Mouse (Mus musculus): Measurements from ENCODE around the gene Spns3. TPM values are rescaled to one million over a fixed set of nuclear protein-coding genes. Genes with fewer than 3 reads are reported as not detected.

Gene Spns3
- polyA plus RNA-seq, 1 experiment from 2014 or later, result 0.16 TPM

DNA sequence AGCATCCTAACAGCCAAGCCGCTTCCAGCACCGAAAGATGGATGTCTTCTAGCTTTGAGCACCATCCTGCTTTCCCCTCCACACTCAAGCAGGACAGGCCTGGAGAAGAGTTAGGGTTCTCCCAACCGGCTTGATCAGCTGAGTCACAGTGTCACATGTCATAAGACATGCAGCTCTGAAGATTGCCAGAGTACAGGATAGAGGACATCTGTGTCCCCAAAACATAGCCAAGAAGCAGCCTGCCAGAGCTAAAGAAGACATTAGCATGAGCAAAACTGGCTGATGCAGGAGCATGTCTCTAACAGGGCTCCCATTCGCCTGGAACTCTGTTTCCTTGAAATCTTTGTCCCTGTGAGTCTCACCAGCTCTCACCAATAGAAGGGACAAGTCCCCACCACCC, 24.1 kb downstream of the Spns3 start:
- H3K9ac ChIP-seq, result no peak overlapping the region
- 87% methylated on average over 4 of the region's 4 CpGs for WGBS
- ATAC-seq (ENCODE audit: low FRiP score), result no peak
- H3K27me3 ChIP-seq, result no peaks in the 10 kb centered on the region
- H3K4me3 ChIP-seq, result no peak overlapping the region
- H3K36me3 ChIP-seq, result no peaks in the 10 kb centered on the region
- no peak overlapping the region for H3K4me2 ChIP-seq
- H3K4me1 ChIP-seq (replicated peaks), result 0 out of 2 replicates have a peak, but pooled peaks cover 9% of the 10 kb centered on the region
- H3K9me3 ChIP-seq, result no peaks in the 10 kb centered on the region
- H3K27ac ChIP-seq, result no peak overlapping the region

DNA sequence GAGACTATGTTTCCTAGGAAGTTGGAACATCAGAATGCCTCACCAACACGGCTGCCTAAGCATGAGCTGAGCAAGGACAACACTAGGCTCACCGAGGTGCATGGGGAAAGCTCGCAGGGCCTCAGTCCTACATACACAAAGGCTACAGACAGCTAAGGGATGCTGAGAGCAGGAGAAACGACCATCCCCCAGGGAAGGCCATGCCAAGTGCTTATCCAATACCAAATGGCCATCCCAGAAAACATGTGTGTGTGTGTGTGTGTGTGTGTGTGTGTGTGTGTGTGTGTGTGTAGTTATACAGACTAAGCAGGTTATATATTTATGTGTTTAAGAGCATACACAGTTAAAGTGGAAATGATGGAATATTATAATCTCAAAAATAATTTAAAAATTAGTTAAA, 26.6 kb downstream of the Spns3 start:
- H3K36me3 ChIP-seq, result no peaks in the 10 kb centered on the region
- WGBS, result 39% methylated on average over 4 of the region's 4 CpGs

DNA sequence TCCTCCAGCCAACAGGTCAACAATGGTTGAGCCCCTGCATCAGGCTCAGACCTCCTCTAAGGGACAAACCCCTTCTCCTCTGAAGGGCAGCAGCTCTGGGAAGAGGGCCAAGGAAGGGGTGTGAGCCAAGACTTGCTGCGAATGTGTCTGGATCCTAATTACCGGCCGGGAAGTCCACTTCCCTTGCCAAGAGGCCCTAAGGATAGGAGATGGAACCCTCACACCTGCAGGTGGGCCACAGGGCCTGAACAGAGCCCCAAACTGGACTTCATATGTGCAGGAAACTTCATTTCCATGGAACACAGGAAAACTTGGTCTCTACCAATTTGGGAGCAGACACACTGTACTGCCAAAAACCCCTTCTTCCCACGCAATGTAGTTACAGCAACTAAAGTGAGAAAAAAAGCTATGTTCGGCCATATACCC, 27.7 kb downstream of the Spns3 start:
- Histone ChIP-seq H3K36me3 (no peaks in the 10 kb centered on the region), H3K9me3 (no peaks in the 10 kb centered on the region), H3K9ac (no peak overlapping the region), H3K27me3 (no peaks in the 10 kb centered on the region), H3K27ac (no peak overlapping the region), H3K4me1 (replicated peaks) (0 out of 2 replicates have a peak, but pooled peaks cover 9% of the 10 kb centered on the region), H3K4me3 (no peak overlapping the region), H3K4me2 (no peak overlapping the region)
- ATAC-seq (ENCODE audit: low FRiP score), result no peak
- WGBS, result 79% methylated on average over 5 of the region's 5 CpGs

More for the DNA sequence above, 26.6 kb downstream of the Spns3 start:
- Histone ChIP-seq H3K4me3 (no peak overlapping the region), H3K27me3 (no peaks in the 10 kb centered on the region), H3K4me1 (replicated peaks) (0 out of 2 replicates have a peak, but pooled peaks cover 9% of the 10 kb centered on the region), H3K4me2 (no peak overlapping the region), H3K9me3 (no peaks in the 10 kb centered on the region), H3K9ac (no peak overlapping the region), H3K27ac (no peak overlapping the region)
- no peak for ATAC-seq (ENCODE audit: low FRiP score)

DNA sequence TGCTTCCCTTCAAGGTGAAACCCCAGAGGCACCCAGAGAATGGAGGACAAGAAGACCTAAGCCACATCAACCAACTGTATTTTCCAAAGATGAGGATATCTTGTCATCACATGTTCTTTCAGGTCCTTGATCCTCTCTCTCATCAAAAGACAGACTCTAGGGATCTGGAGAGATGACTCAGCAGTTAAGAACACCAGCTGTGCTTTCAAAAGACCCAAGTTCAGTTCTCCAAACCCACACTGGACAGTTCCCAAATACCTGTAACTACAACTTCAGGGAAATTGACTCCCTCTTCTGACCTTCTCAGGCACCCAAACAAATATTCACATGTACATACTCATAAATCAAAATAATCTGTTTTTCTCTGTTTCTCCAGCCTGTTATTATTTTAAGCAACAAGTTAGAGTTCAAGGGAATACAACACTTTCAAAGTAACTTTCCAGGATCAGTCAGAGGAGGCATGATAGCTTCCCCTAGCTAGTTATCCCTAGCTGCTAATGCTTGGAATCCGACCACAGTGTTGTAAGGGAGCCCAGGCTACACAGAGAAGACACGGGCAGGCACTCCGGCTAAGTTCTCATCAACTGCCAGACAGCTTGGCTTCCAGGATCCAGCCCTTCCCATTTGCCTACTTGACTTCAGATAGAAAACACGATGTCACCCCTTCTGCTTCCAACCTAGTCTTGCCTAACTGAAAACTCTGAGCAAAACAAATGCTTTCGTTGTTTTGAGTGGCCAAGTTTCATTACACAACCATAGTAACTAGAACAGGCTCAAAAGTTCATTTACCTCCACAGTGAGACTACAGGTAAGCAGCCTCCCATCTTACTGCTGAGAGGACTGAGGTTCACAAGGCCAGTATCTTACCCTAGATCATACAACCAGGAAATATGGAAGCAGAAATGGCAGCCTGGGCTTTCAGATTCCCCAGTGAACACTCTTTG, 28.4 kb downstream of the Spns3 start:
- Histone ChIP-seq H3K4me3 (no peak overlapping the region), H3K9ac (no peak overlapping the region), H3K27me3 (no peaks in the 10 kb centered on the region), H3K4me1 (replicated peaks) (0 out of 2 replicates have a peak, but pooled peaks cover 9% of the 10 kb centered on the region), H3K36me3 (no peaks in the 10 kb centered on the region), H3K4me2 (no peak overlapping the region), H3K27ac (no peak overlapping the region), H3K9me3 (no peaks in the 10 kb centered on the region)
- no peak for ATAC-seq (ENCODE audit: low FRiP score)
- WGBS, result 87% methylated on average over 5 of the region's 5 CpGs

DNA sequence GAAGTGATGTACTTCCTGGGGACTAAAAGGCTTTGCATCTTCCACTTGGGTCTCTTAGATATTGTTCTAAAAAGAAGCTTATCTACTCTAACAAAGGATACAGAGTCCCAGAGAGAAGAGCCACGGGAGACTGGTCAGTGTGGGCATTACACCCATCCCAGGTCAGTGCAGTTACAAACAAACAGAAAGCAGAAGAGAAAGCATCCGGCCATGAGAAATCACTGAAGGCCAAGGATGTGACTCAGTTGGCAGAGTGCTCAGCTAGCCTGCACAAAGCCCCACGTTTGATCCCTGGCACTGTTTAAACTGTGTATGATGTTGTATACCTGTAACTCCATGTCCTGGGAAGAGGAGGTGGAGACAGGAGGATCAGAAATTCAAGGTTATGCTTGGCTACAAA, 30.4 kb downstream of the Spns3 start:
- no peaks in the 10 kb centered on the region for H3K9me3 ChIP-seq
- H3K9ac ChIP-seq, result no peak overlapping the region
- WGBS, result 82% methylated on average over 3 of the region's 3 CpGs
- no peaks in the 10 kb centered on the region for H3K27me3 ChIP-seq
- H3K4me2 ChIP-seq, result no peak overlapping the region
- no peak overlapping the region for H3K27ac ChIP-seq
- H3K4me3 ChIP-seq, result no peak overlapping the region
- no peaks in the 10 kb centered on the region for H3K36me3 ChIP-seq
- 0 out of 2 replicates have a peak, but pooled peaks cover 9% of the 10 kb centered on the region for H3K4me1 ChIP-seq (replicated peaks)
- ATAC-seq (ENCODE audit: low FRiP score), result no peak

DNA sequence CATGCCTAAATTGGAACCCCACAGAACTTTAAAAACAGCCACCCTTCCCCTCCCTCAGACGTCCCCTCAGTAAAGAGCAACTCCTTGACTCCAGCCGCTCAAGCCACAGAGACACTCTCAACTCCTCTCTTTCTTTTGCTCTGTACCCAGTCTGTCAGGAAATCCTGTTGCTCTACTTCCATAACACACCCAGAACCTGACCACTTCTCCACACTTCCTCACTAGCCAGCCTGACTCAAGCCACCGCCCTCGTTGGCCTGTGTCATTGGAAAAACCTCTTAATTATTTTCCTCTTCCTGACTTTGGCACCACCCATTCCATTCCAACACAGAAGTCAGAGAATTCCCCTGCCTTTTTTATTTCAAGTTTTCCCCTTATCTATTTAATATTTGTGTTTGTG, 31.1 kb downstream of the Spns3 start:
- Histone ChIP-seq H3K27ac (no peak overlapping the region), H3K9me3 (no peaks in the 10 kb centered on the region), H3K4me1 (replicated peaks) (0 out of 2 replicates have a peak, but pooled peaks cover 9% of the 10 kb centered on the region), H3K4me2 (no peak overlapping the region), H3K27me3 (no peaks in the 10 kb centered on the region), H3K36me3 (no peaks in the 10 kb centered on the region), H3K9ac (no peak overlapping the region), H3K4me3 (no peak overlapping the region)
- 82% methylated on average over 4 of the region's 4 CpGs for WGBS
- ATAC-seq (ENCODE audit: low FRiP score), result no peak

DNA sequence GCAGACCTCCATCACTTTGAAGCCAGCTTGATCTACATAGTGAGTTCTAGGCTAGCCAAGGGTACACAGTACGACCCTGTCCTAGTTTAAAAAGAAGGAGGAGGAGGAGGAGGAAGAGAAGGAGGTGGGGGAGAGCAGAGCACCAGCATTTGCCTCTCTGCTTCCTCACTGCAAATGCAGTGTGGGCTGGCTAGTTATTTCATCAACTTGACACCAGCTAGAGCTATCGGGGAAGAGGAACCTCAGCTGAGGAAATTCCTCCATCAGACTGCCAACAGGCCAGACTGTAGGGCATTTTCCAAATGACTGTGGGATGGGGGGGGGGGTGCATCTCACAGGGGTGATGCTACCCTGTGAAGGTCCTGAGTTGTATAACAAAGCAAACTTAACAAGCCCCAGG, 31.9 kb downstream of the Spns3 start:
- ATAC-seq (ENCODE audit: low FRiP score), result no peak

DNA sequence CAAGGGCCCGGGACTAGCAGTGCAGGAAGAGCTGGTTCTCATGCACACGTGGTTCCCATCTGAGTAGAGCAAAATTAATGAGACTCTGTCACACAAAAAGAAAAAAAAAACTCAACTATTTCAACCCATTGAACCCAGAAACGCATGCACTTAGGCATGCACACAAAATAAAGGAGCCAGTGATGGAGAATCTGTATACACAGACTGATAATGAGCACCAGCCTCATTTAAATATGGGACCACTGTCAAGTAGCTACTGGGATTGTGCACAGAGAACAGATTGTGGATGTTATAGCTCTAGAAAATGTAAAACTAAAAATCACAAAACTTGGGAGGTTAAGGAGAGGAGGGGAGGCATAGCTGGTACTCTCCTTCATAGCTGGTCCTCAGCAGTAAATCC, 35.3 kb downstream of the Spns3 start:
- no peak for ATAC-seq (ENCODE audit: low FRiP score)

More for the DNA sequence above, 31.9 kb downstream of the Spns3 start:
- H3K9me3 ChIP-seq, result no peaks in the 10 kb centered on the region
- H3K4me2 ChIP-seq, result no peak overlapping the region
- H3K27me3 ChIP-seq, result no peaks in the 10 kb centered on the region
- H3K27ac ChIP-seq, result no peak overlapping the region
- 0 out of 2 replicates have a peak, but pooled peaks cover 5% of the 10 kb centered on the region for H3K4me1 ChIP-seq (replicated peaks)
- H3K9ac ChIP-seq, result no peak overlapping the region
- H3K36me3 ChIP-seq, result no peaks in the 10 kb centered on the region
- 65% methylated on average over 2 of the region's 2 CpGs for WGBS
- no peak overlapping the region for H3K4me3 ChIP-seq

DNA sequence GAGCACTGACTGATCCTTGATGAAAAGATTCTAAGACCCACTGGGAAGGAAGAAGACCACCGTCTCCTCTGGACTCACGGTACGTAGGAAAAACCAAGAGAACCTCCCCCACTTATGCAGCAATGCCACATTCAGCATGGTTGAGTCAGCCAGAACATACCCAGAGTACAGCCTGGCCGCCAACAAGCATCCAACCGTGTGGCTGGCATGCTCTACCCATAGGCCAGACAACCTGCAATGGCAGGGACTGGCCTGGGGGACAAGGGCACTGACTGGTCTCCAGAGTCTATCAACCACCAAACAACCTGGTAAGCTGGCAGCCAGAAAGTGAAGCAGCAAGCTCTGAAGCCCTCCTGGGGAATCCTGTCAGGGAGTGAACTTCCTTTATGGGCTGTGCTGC, 41.7 kb downstream of the Spns3 start:
- H3K27me3 ChIP-seq, result no peaks in the 10 kb centered on the region
- ATAC-seq (ENCODE audit: low FRiP score), result no peak
- no peaks in the 10 kb centered on the region for H3K9me3 ChIP-seq
- no peak overlapping the region for H3K4me3 ChIP-seq
- H3K4me2 ChIP-seq, result no peak overlapping the region
- no peak overlapping the region for H3K27ac ChIP-seq
- no peaks in the 10 kb centered on the region for H3K36me3 ChIP-seq
- H3K4me1 ChIP-seq (replicated peaks), result peaks cover 1% of the 10 kb centered on the region
- H3K9ac ChIP-seq, result no peak overlapping the region
- 92% methylated on average over 5 of the region's 5 CpGs for WGBS

More for the DNA sequence above, 35.3 kb downstream of the Spns3 start:
- Histone ChIP-seq H3K4me3 (no peak overlapping the region), H3K9ac (no peak overlapping the region), H3K27me3 (no peaks in the 10 kb centered on the region), H3K9me3 (no peaks in the 10 kb centered on the region), H3K36me3 (no peaks in the 10 kb centered on the region), H3K4me1 (replicated peaks) (no peaks in the 10 kb centered on the region), H3K4me2 (no peak overlapping the region), H3K27ac (no peak overlapping the region)
- WGBS, result 52% methylated on average over 3 of the region's 3 CpGs

DNA sequence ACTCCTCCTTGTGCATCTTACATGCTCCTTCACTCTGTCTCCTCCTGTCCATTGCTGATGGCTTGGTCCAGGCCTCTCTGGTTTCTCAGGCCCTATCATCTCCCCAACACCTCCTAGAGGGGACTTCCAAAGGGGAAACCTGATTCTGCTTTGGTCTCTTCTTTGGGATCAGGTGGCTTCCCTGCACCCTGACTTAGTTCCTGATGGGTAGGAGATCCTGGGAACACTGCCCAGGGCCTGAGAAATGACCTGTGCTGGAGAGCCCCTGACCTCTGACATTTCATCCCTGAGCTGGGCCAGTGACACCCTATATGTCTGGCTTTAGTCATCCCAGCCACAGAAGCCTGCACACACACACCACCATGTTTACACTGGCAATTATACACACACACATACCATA, 42.7 kb downstream of the Spns3 start:
- no peaks in the 10 kb centered on the region; the same call in 1 of the 2 replicates for H3K27me3 ChIP-seq
- ATAC-seq (ENCODE audit: low FRiP score), result no peak
- H3K4me3 ChIP-seq, result no peak overlapping the region
- H3K36me3 ChIP-seq, result no peaks in the 10 kb centered on the region
- H3K9ac ChIP-seq, result no peak overlapping the region
- no peaks in the 10 kb centered on the region for H3K9me3 ChIP-seq
- H3K4me1 ChIP-seq (replicated peaks), result peaks cover 11% of the 10 kb centered on the region
- no peak overlapping the region for H3K4me2 ChIP-seq
- no peak overlapping the region for H3K27ac ChIP-seq

DNA sequence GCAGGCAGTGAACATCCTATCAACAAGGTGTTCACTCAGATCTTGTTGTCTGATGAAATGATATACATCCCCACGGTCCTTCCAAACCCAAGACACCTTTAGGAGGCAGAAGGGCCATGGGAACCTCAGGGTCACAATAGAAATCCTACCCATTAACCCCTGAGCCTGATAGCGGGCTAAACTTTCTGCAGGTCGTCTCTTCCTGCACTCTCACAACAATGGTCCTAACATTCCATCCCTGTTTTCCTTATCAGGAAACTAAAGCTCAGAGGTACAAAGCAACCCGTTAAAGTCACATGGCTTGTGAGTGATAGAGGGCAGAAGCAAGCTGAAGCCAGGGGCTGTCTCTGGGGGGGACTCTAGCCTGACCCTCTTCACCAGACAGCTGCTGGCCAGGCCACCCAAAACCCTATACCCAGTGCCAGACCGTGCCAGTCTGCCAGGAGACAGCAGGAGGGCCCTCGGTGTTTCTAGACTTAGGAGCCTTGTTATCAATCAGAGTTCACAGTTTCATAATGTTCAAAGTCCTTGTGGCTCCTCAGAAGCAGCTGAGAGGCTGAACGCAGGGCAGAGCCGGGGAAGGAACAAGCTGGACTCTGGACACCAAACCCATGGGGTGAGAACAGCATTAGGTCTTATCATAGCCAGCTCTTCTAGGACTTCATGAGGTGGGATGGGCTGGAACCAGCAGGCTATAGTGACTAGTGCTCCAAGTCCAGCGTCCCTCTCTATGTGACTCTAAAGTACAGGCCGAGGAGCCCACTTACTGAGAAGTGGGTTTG, 46.1 kb downstream of the Spns3 start:
- WGBS, result 72% methylated on average over 10 of the region's 10 CpGs
- no peak for ATAC-seq (ENCODE audit: low FRiP score)

DNA sequence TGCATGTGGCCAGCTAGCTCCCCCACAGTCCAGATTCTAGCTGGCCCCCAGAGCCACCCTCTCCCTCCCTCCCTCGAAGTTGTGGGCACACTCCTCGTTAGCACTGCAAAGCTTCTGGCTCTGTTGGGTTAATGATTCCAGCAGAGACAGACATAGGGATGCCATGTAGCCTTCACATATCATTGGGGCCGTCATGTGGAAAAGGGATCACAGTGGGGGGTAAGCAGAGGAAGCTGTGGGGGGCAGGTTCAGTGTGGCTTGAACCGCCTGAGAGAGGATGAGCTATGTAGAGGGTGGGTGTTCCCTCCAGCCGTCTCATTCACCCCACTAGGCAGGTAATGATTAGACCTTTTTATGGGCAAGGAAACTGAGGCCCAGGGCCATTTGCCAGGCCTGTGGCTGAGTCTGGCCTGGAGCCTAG, 46.8 kb downstream of the Spns3 start:
- 21% methylated on average over 5 of the region's 5 CpGs for WGBS
- no peak for ATAC-seq (ENCODE audit: low FRiP score)
- H3K4me2 ChIP-seq, result no peak overlapping the region
- H3K9ac ChIP-seq, result no peak overlapping the region
- no peak overlapping the region for H3K27ac ChIP-seq
- no peaks in the 10 kb centered on the region for H3K9me3 ChIP-seq
- H3K27me3 ChIP-seq, result peaks cover 7% of the 10 kb centered on the region; the same call in 1 of the 2 replicates
- H3K36me3 ChIP-seq, result no peaks in the 10 kb centered on the region
- H3K4me3 ChIP-seq, result no peak overlapping the region
- H3K4me1 ChIP-seq (replicated peaks), result peaks cover 27% of the 10 kb centered on the region

More for the DNA sequence above, 46.1 kb downstream of the Spns3 start:
- Histone ChIP-seq H3K36me3 (no peaks in the 10 kb centered on the region), H3K4me2 (no peak overlapping the region), H3K9me3 (no peaks in the 10 kb centered on the region), H3K27me3 (peaks cover 1% of the 10 kb centered on the region; the same call in 1 of the 2 replicates), H3K4me3 (no peak overlapping the region), H3K9ac (no peak overlapping the region), H3K4me1 (replicated peaks) (peaks cover 27% of the 10 kb centered on the region), H3K27ac (no peak overlapping the region)
